Mouse (Mus musculus): Measurements from ENCODE around the gene Adgrf2.

GRCm38 (mm10) chr17:42714991-42715390 is 27.0 kb downstream of the Adgrf2 start:
- TF ChIP-seq CTCF (IDR thresholded peaks at IDR 0.05; ENCODE audit: low read depth) (no peak), EP300 (optimal IDR thresholded peaks at IDR 0.05) (no peak)
